12 mouse cellular contexts compared by ENCODE assay signal in genomic region chr11:53662794-53663674, GRCm38 (mm10). TPM values are rescaled to one million over a fixed set of nuclear protein-coding genes. Genes with fewer than 3 reads are reported as not detected.
DNase-seq lines count a peak whose midpoint lies in the region; TF ChIP-seq lines count a peak whose summit lies in the region.
"Had no signal": no experiment of that assay in that cellular context is flagged by ENCODE, and none has a peak within 500 bp of the region (broad histone marks: within the 10 kb centered on the region; RNA-seq: fewer than 3 reads in every experiment).

No protein-coding gene starts in this region.

- TF ChIP-seq CTCF in layer of hippocampus, adult 2 months (conservative IDR thresholded peaks at IDR 0.05), result no peak

- H3K27me3 ChIP-seq in limb, embryonic 10.5 days (ENCODE audit: low read depth, poor library complexity, severe bottlenecking), result no peaks in the 10 kb centered on the region
- H3K27me3 ChIP-seq: limb, embryonic 13.5 days had no signal

- peaks cover 32% of the 10 kb centered on the region for H3K36me3 ChIP-seq in limb, embryonic 10.5 days

- 83% methylated on average over 14 of the region's 14 CpGs for WGBS in limb, embryonic 10.5 days

- no peak for DNase-seq in layer of hippocampus, adult 2 months (ENCODE audit: low spot score in 2 of 2)
- no peak for DNase-seq in layer of hippocampus, postnatal 25 days (ENCODE audit: extremely low spot score in 1 of 2, low spot score in 1 of 2)
- peak; percentile 47 for DNase-seq in Muller cell, postnatal 12 days (ENCODE audit: inconsistent ontology term)
- DNase-seq in induced T-regulatory cell, adult 2 months (ENCODE audit: low read depth), result peak; percentile 63
- DNase-seq in right cerebral cortex, adult 2 months (ENCODE audit: low spot score in 2 of 2), result peak; percentile 51 to 57
- no peak for DNase-seq in spleen, postnatal 14 days (ENCODE audit: low spot score in 2 of 2)
- DNase-seq in urinary bladder, postnatal 36 days (ENCODE audit: low spot score in 2 of 2), result no peak
- no peak for DNase-seq in limb, embryonic 10.5 days (ENCODE audit: low spot score)
- DNase-seq: kidney, adult 18-20 months; spleen, adult 18-20 months had no signal

- peaks cover 2% of the 10 kb centered on the region; the same call in 1 of the 2 replicates for H3K4me1 ChIP-seq in limb, embryonic 10.5 days

- no peak overlapping the region for H3K4me3 ChIP-seq in layer of hippocampus, adult 2 months
- no peak overlapping the region for H3K4me3 ChIP-seq in limb, embryonic 10.5 days
- H3K4me3 ChIP-seq: limb, embryonic 13.5 days had no signal

- no peaks in the 10 kb centered on the region for H3K9me3 ChIP-seq in limb, embryonic 10.5 days (replicated peaks)
- H3K9me3 ChIP-seq: limb, embryonic 13.5 days had no signal

- H3K27ac ChIP-seq in layer of hippocampus, adult 2 months, result peak overlapping the region; percentile 70
- no peak overlapping the region for H3K27ac ChIP-seq in limb, embryonic 10.5 days
- H3K27ac ChIP-seq: limb, embryonic 13.5 days had no signal

RNA-seq across cellular contexts. Expression of gene Il13, which starts 28.5 kb away (rescaled TPM):
- not detected for total RNA-seq in layer of hippocampus, adult 2 months (2021)
- not detected for total RNA-seq in layer of hippocampus, postnatal 25 days (2021)
- polyA plus RNA-seq in limb, embryonic 10.5 days (2016; fragmentation: Nextera tagmentation; extraction: Ambion mirVana), result not detected in 2 replicates
- polyA plus RNA-seq: heart, embryonic 14.5 days had no signal

RNA-seq across cellular contexts. Expression of gene Rad50, which starts 44.1 kb away (rescaled TPM):
- total RNA-seq in layer of hippocampus, adult 2 months (2021), result 10 to 100 TPM; 13.0 to 13.7 TPM
- 10 to 100 TPM; 10.7 to 13.0 TPM for total RNA-seq in layer of hippocampus, postnatal 25 days (2021)
- polyA plus RNA-seq in limb, embryonic 10.5 days (2016; fragmentation: Nextera tagmentation; extraction: Ambion mirVana), result 24.2 and 28.1 TPM in 2 replicates

RNA-seq across cellular contexts. Expression of gene Il4, which starts 44.6 kb away (rescaled TPM):
- not detected for total RNA-seq in layer of hippocampus, adult 2 months (2021)
- not detected for total RNA-seq in layer of hippocampus, postnatal 25 days (2021)
- 0.40 and 0.58 TPM in 2 replicates for polyA plus RNA-seq in limb, embryonic 10.5 days (2016; fragmentation: Nextera tagmentation; extraction: Ambion mirVana)

RNA-seq across cellular contexts. Expression of gene Il5, which starts 57.6 kb away (rescaled TPM):
- not detected for total RNA-seq in layer of hippocampus, adult 2 months (2021)
- not detected for total RNA-seq in layer of hippocampus, postnatal 25 days (2021)
- polyA plus RNA-seq in limb, embryonic 10.5 days (2016; fragmentation: Nextera tagmentation; extraction: Ambion mirVana), result not detected in 2 replicates
- polyA plus RNA-seq: heart, embryonic 14.5 days; limb, embryonic 13.5 days had no signal

Comparison
In these comparisons a context has a peak if more than half of its experiments do, and no peak if none do; other contexts are left out.
1. DNase-seq: peak in Muller cell, postnatal 12 days (single experiment), induced T-regulatory cell, adult 2 months (single experiment) and right cerebral cortex, adult 2 months (2 of 2); none in layer of hippocampus, adult 2 months (0 of 2), layer of hippocampus, postnatal 25 days (0 of 2), spleen, postnatal 14 days (0 of 2), urinary bladder, postnatal 36 days (0 of 2) and limb, embryonic 10.5 days (single experiment).